Mouse (Mus musculus) bone marrow macrophage, adult 2 months (primary cell): ENCODE results near the gene Gm28230. TPM values are rescaled to one million over a fixed set of nuclear protein-coding genes. Genes with fewer than 3 reads are reported as not detected.

ENCODE experiments used
- H3K27ac ChIP-seq: 2 replicates; pipeline ENCODE4 v1.5.1; 2012; ENCODE audit warnings: low read depth, low read length; ENCODE audit not compliant: insufficient read depth
- H3K4me1 ChIP-seq: 2 replicates; pipeline ENCODE4 v1.6.1; 2012; ENCODE audit warnings: low read length; ENCODE audit not compliant: control insufficient read depth, insufficient read depth
- H3K4me3 ChIP-seq: 2 replicates; pipeline ENCODE4 v1.5.1; 2012; ENCODE audit warnings: mild to moderate bottlenecking, low read length, moderate library complexity; ENCODE audit not compliant: insufficient read depth
- CTCF ChIP-seq: IDR thresholded peaks from 2 replicates; pipeline ENCODE4 v1.5.1; 2012; ENCODE audit warnings: low read depth, mild to moderate bottlenecking, low read length, moderate library complexity
- POLR2A ChIP-seq: IDR thresholded peaks from 2 replicates; pipeline ENCODE4 v1.6.1; 2012; ENCODE audit warnings: mild to moderate bottlenecking, low read depth, low read length, borderline replicate concordance
- polyA plus RNA-seq: library from polyadenylated mRNA; stranded (reverse); fragments of >200 nt; gene quantifications from 2 replicates; pipeline ENCODE4 v1.2.4, GENCODE M21; 2012; ENCODE audit not compliant: missing spikeins, insufficient read depth, insufficient read length

The Gm28230 gene
- polyA plus RNA-seq, 1 experiment: not detected

DNA sequence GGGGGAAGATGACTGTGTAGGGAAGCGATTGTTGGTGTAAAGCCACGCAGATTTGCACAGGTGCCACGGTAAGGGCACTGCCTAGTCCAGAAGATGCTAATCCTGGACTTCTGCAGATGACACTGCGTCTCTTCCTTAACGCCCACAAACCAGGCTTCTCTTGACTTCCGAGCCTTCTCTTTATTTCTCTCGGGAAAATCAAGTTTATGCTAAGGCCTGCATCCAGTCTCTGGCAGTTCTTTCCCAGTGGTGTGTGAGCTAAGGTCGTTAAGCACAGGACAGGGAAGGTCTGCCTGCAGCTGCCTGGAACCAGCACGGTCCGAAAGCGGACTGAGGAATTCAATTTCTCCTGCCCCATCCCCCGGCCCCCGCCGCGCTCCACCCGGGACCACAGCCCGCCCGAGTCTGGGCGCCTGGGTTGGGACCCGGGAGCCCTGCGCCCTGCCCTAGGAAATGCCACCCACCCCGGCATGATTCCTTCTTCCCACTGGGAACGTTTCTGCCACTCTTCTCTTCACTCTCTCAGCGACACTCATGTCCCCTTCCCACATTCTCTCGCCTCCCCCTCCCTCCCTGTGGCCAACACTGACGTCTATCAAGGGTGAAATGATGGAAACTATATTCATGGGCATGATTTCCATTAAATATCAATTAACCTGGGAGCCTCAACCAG lies 22.7 kb upstream of the Gm28230 start:
- no peaks in the 10 kb centered on the region for H3K4me1 ChIP-seq
- no peak overlapping the region for H3K27ac ChIP-seq
- no peak overlapping the region for H3K4me3 ChIP-seq
- no peak for TF ChIP-seq POLR2A
- TF ChIP-seq CTCF: no peak

- Histone ChIP-seq H3K4me1 (no peaks in the 10 kb centered on the region), H3K4me3 (peak within 1 kb of the TSS; percentile 30), H3K27ac (no peak within 1 kb of the TSS)
- TF ChIP-seq POLR2A (no peak), CTCF (no peak)
Observed at GRCm38 (mm10) chr2:74704393-74704998, 22.0 kb upstream of the Gm28230 start, which contains the start of gene Hoxd8. Gene Hoxd8, plus strand, starts transcription at chr2:74704615.

DNA sequence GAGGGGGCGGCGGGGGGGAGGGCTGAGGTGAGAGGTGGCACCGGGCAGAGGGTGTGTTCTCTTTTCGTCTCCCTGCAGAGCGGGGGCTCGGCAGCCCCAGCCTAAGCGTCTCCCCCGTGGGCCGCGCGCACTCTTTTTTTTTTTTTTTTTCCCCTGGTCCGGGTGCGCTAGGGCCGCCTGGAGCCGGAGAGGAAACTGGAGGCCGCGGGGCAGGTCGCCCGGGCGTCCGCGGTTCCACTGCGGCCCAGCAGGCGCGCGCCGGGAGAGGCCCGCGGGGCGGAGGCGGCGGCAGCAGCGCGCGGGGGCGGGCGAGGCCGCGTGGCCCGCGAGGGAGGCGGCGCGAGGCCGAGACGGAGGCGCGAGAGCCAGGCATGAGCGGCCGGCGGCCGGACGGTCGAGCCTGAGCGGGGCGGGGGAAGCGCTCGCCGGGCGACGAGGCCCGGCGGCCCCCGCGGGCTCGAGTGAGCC lies 21.5 kb upstream of the Gm28230 start:
- H3K4me1 ChIP-seq: no peaks in the 10 kb centered on the region
- H3K27ac ChIP-seq: no peak overlapping the region
- TF ChIP-seq CTCF: no peak
- TF ChIP-seq POLR2A: no peak
- H3K4me3 ChIP-seq: peak overlapping the region; percentile 30

- Histone ChIP-seq H3K27ac (no peak overlapping the region), H3K4me3 (peak overlapping the region; percentile 30)
- TF ChIP-seq CTCF (no peak), POLR2A (no peak)
Observed at GRCm38 (mm10) chr2:74705467-74706089, 20.9 kb upstream of the Gm28230 start.

GRCm38 (mm10) chr2:74706393-74706960 lies 20.1 kb upstream of the Gm28230 start:
- Histone ChIP-seq H3K4me3 (no peak overlapping the region), H3K4me1 (no peaks in the 10 kb centered on the region), H3K27ac (no peak overlapping the region)
- TF ChIP-seq CTCF (no peak), POLR2A (no peak)

More at GRCm38 (mm10) chr2:74705467-74706089, 20.9 kb upstream of the Gm28230 start:
- H3K4me1 ChIP-seq: no peaks in the 10 kb centered on the region

DNA sequence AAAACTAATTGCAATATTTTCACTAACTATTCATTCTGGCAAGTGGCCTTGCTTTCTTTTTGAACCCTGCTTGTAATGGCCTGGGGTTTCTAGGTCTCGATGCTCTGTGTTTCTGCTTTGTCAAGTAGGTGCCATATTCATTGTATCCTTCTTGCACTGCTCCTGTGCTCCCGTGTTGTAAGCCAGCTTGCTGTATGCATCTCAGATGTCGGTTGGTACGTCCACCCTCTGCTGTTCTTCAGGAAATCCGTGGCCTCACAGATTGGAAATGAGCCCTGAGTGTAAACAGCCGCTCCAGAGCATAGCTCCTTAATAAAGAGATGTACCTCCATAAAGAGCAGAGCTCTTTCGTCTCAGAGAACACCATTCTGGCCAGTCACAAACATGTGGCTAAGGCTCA lies 18.9 kb upstream of the Gm28230 start:
- no peak overlapping the region for H3K4me3 ChIP-seq
- no peak overlapping the region for H3K27ac ChIP-seq
- H3K4me1 ChIP-seq: no peaks in the 10 kb centered on the region
- no peak for TF ChIP-seq CTCF
- TF ChIP-seq POLR2A: no peak

- TF ChIP-seq CTCF (no peak), POLR2A (no peak)
- H3K4me3 ChIP-seq: no peak overlapping the region
- H3K4me1 ChIP-seq: no peaks in the 10 kb centered on the region
Observed at GRCm38 (mm10) chr2:74708676-74709075, 17.9 kb upstream of the Gm28230 start.

GRCm38 (mm10) chr2:74709465-74710419 lies 16.8 kb upstream of the Gm28230 start:
- TF ChIP-seq POLR2A (no peak), CTCF (no peak)
- H3K4me1 ChIP-seq: no peaks in the 10 kb centered on the region
- no peak overlapping the region for H3K27ac ChIP-seq
- no peak overlapping the region for H3K4me3 ChIP-seq

More at GRCm38 (mm10) chr2:74708676-74709075, 17.9 kb upstream of the Gm28230 start:
- no peak overlapping the region for H3K27ac ChIP-seq

GRCm38 (mm10) chr2:74710929-74711543 lies 15.5 kb upstream of the Gm28230 start:
- Histone ChIP-seq H3K27ac (no peak overlapping the region), H3K4me1 (no peaks in the 10 kb centered on the region), H3K4me3 (no peak overlapping the region)
- no peak for TF ChIP-seq CTCF
- no peak for TF ChIP-seq POLR2A
